Mouse (Mus musculus): ENCODE measurements around the gene Sf1. TPM values are rescaled to one million over a fixed set of nuclear protein-coding genes. Genes with fewer than 3 reads are reported as not detected.

The Sf1 gene
- polyA plus RNA-seq, 1 experiment from 2014 or later = 86.9 TPM

- no peak for ATAC-seq (ENCODE audit: insufficient number of reproducible peaks, insufficient read depth, low FRiP score, low read depth)
- H3K36me3 ChIP-seq (ENCODE audit: control insufficient read depth, insufficient read depth, low read length) = no peaks in the 10 kb centered on the region
- no peak overlapping the region for H3K4me3 ChIP-seq (ENCODE audit: control insufficient read depth in 1 of 2, insufficient read depth in 1 of 2, low read depth in 1 of 2, low read length in 2 of 2)
- H3K4me1 ChIP-seq (ENCODE audit: control insufficient read depth in 2 of 2, insufficient read depth in 2 of 2, low read length in 2 of 2) = peaks cover 5 to 18% of the 10 kb centered on the region in 2 experiments; a peak in 3 of 4 replicates
- H3K27me3 ChIP-seq (ENCODE audit: control insufficient read depth, insufficient read depth, low read length) = peaks cover 83% of the 10 kb centered on the region
- WGBS = 55% methylated on average over 8 of the region's 9 CpGs
- H3K4me2 ChIP-seq (ENCODE audit: low read length) = no peak overlapping the region
- no peak overlapping the region for H3K9ac ChIP-seq (ENCODE audit: low read length)
- H3K27ac ChIP-seq (replicated peaks in 1 of 2; ENCODE audit: control insufficient read depth in 1 of 2, insufficient read depth in 1 of 2, low read depth in 2 of 2, low read length in 2 of 2) = no peak overlapping the region
- H3K9me3 ChIP-seq (ENCODE audit: control insufficient read depth, low read length) = no peaks in the 10 kb centered on the region
These were observed 56.4 kb downstream of the Sf1 start for GRCm38 (mm10) chr19:6419805-6420310.

- H3K36me3 ChIP-seq (ENCODE audit: control insufficient read depth, insufficient read depth, low read length) = no peaks in the 10 kb centered on the region
- H3K9ac ChIP-seq (ENCODE audit: low read length) = no peak overlapping the region
- H3K9me3 ChIP-seq (ENCODE audit: control insufficient read depth, low read length) = no peaks in the 10 kb centered on the region
- no peak overlapping the region for H3K4me3 ChIP-seq (ENCODE audit: control insufficient read depth in 1 of 2, insufficient read depth in 1 of 2, low read depth in 1 of 2, low read length in 2 of 2)
- 57% methylated on average over 19 of the region's 19 CpGs for WGBS
- H3K4me2 ChIP-seq (ENCODE audit: low read length) = no peak overlapping the region
- no peak overlapping the region for H3K27ac ChIP-seq (replicated peaks in 1 of 2; ENCODE audit: control insufficient read depth in 1 of 2, insufficient read depth in 1 of 2, low read depth in 2 of 2, low read length in 2 of 2)
- H3K4me1 ChIP-seq (ENCODE audit: control insufficient read depth in 2 of 2, insufficient read depth in 2 of 2, low read length in 2 of 2) = peaks cover 5 to 13% of the 10 kb centered on the region in 2 experiments; a peak in 2 of 4 replicates
- no peak for ATAC-seq (ENCODE audit: insufficient number of reproducible peaks, insufficient read depth, low FRiP score, low read depth)
- peaks cover 91% of the 10 kb centered on the region for H3K27me3 ChIP-seq (ENCODE audit: control insufficient read depth, insufficient read depth, low read length)
These were observed 57.2 kb downstream of the Sf1 start for GRCm38 (mm10) chr19:6420481-6421210.

- peaks cover 3 to 9% of the 10 kb centered on the region in 2 experiments; a peak in 2 of 4 replicates for H3K4me1 ChIP-seq (ENCODE audit: control insufficient read depth in 2 of 2, insufficient read depth in 2 of 2, low read length in 2 of 2)
- no peaks in the 10 kb centered on the region for H3K9me3 ChIP-seq (ENCODE audit: control insufficient read depth, low read length)
- peaks cover 97% of the 10 kb centered on the region for H3K27me3 ChIP-seq (ENCODE audit: control insufficient read depth, insufficient read depth, low read length)
- no peak for ATAC-seq (ENCODE audit: insufficient number of reproducible peaks, insufficient read depth, low FRiP score, low read depth)
- WGBS = 62% methylated on average over 9 of the region's 9 CpGs
- H3K9ac ChIP-seq (ENCODE audit: low read length) = no peak overlapping the region
- H3K27ac ChIP-seq (replicated peaks in 1 of 2; ENCODE audit: control insufficient read depth in 1 of 2, insufficient read depth in 1 of 2, low read depth in 2 of 2, low read length in 2 of 2) = no peak overlapping the region
- no peak overlapping the region for H3K4me2 ChIP-seq (ENCODE audit: low read length)
- H3K4me3 ChIP-seq (ENCODE audit: control insufficient read depth in 1 of 2, insufficient read depth in 1 of 2, low read depth in 1 of 2, low read length in 2 of 2) = no peak overlapping the region
- no peaks in the 10 kb centered on the region for H3K36me3 ChIP-seq (ENCODE audit: control insufficient read depth, insufficient read depth, low read length)
These were observed 57.7 kb downstream of the Sf1 start for GRCm38 (mm10) chr19:6421211-6421590.

DNA sequence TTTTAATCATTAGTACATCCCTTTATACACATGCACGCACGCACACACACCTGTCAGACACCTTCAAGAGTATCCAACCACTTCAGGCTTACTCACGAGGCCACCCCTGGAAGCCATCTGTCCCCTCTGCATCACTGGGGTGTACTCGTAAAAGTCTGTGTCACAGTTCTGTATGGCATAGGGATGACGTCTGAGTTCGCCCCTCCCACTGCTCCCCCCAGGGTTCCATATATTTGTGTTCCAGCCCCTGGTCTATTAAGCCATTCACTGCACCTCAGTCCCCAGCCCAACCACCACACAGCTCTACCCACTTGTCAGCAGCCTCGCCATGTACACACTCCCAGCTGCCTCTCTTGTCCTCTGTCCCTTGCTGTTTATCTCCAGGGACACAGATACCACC is 58.5 kb downstream of the Sf1 start:
- ATAC-seq (ENCODE audit: insufficient number of reproducible peaks, insufficient read depth, low FRiP score, low read depth) = no peak
- 70% methylated on average over 7 of the region's 7 CpGs for WGBS

GRCm38 (mm10) chr19:6423241-6423640 is 59.8 kb downstream of the Sf1 start:
- no peaks in the 10 kb centered on the region for H3K36me3 ChIP-seq (ENCODE audit: control insufficient read depth, insufficient read depth, low read length)
- no peak for ATAC-seq (ENCODE audit: insufficient number of reproducible peaks, insufficient read depth, low FRiP score, low read depth)
- H3K27me3 ChIP-seq (ENCODE audit: control insufficient read depth, insufficient read depth, low read length) = peaks cover 100% of the 10 kb centered on the region
- WGBS = 82% methylated on average over 16 of the region's 16 CpGs
- no peaks in the 10 kb centered on the region for H3K9me3 ChIP-seq (ENCODE audit: control insufficient read depth, low read length)
- H3K9ac ChIP-seq (ENCODE audit: low read length) = no peak overlapping the region
- H3K4me1 ChIP-seq (ENCODE audit: control insufficient read depth in 2 of 2, insufficient read depth in 2 of 2, low read length in 2 of 2) = peaks cover 0 to 10% of the 10 kb centered on the region in 2 experiments; a peak in 3 of 4 replicates
- H3K4me3 ChIP-seq (ENCODE audit: control insufficient read depth in 1 of 2, insufficient read depth in 1 of 2, low read depth in 1 of 2, low read length in 2 of 2) = no peak overlapping the region
- H3K27ac ChIP-seq (replicated peaks in 1 of 2; ENCODE audit: control insufficient read depth in 1 of 2, insufficient read depth in 1 of 2, low read depth in 2 of 2, low read length in 2 of 2) = no peak overlapping the region
- no peak overlapping the region for H3K4me2 ChIP-seq (ENCODE audit: low read length)

More for the DNA sequence above, 58.5 kb downstream of the Sf1 start:
- Histone ChIP-seq H3K4me2 (ENCODE audit: low read length) (no peak overlapping the region), H3K27me3 (ENCODE audit: control insufficient read depth, insufficient read depth, low read length) (peaks cover 99% of the 10 kb centered on the region), H3K4me1 (ENCODE audit: control insufficient read depth in 2 of 2, insufficient read depth in 2 of 2, low read length in 2 of 2) (peaks cover 0 to 6% of the 10 kb centered on the region in 2 experiments; a peak in 2 of 4 replicates), H3K9ac (ENCODE audit: low read length) (no peak overlapping the region), H3K36me3 (ENCODE audit: control insufficient read depth, insufficient read depth, low read length) (no peaks in the 10 kb centered on the region), H3K27ac (replicated peaks in 1 of 2; ENCODE audit: control insufficient read depth in 1 of 2, insufficient read depth in 1 of 2, low read depth in 2 of 2, low read length in 2 of 2) (no peak overlapping the region), H3K9me3 (ENCODE audit: control insufficient read depth, low read length) (no peaks in the 10 kb centered on the region), H3K4me3 (ENCODE audit: control insufficient read depth in 1 of 2, insufficient read depth in 1 of 2, low read depth in 1 of 2, low read length in 2 of 2) (no peak overlapping the region)

- H3K4me3 ChIP-seq (ENCODE audit: control insufficient read depth in 1 of 2, insufficient read depth in 1 of 2, low read depth in 1 of 2, low read length in 2 of 2) = no peak overlapping the region
- 53% methylated on average over 8 of the region's 8 CpGs for WGBS
- ATAC-seq (ENCODE audit: insufficient number of reproducible peaks, insufficient read depth, low FRiP score, low read depth) = no peak
These were observed 60.8 kb downstream of the Sf1 start for GRCm38 (mm10) chr19:6424137-6424881.

GRCm38 (mm10) chr19:6425595-6425994 is 62.1 kb downstream of the Sf1 start:
- Histone ChIP-seq H3K27me3 (ENCODE audit: control insufficient read depth, insufficient read depth, low read length) (peaks cover 100% of the 10 kb centered on the region), H3K27ac (replicated peaks in 1 of 2; ENCODE audit: control insufficient read depth in 1 of 2, insufficient read depth in 1 of 2, low read depth in 2 of 2, low read length in 2 of 2) (no peak overlapping the region), H3K4me2 (ENCODE audit: low read length) (no peak overlapping the region), H3K4me3 (ENCODE audit: control insufficient read depth in 1 of 2, insufficient read depth in 1 of 2, low read depth in 1 of 2, low read length in 2 of 2) (no peak overlapping the region), H3K4me1 (ENCODE audit: control insufficient read depth in 2 of 2, insufficient read depth in 2 of 2, low read length in 2 of 2) (peaks cover 0 to 15% of the 10 kb centered on the region in 2 experiments; a peak in 3 of 4 replicates), H3K9me3 (ENCODE audit: control insufficient read depth, low read length) (no peaks in the 10 kb centered on the region), H3K36me3 (ENCODE audit: control insufficient read depth, insufficient read depth, low read length) (no peaks in the 10 kb centered on the region), H3K9ac (ENCODE audit: low read length) (no peak overlapping the region)
- 47% methylated on average over 5 of the region's 5 CpGs for WGBS
- ATAC-seq (ENCODE audit: insufficient number of reproducible peaks, insufficient read depth, low FRiP score, low read depth) = no peak

More at GRCm38 (mm10) chr19:6424137-6424881, 60.8 kb downstream of the Sf1 start:
- Histone ChIP-seq H3K9ac (ENCODE audit: low read length) (no peak overlapping the region), H3K4me1 (ENCODE audit: control insufficient read depth in 2 of 2, insufficient read depth in 2 of 2, low read length in 2 of 2) (peaks cover 0 to 15% of the 10 kb centered on the region in 2 experiments; a peak in 3 of 4 replicates), H3K4me2 (ENCODE audit: low read length) (no peak overlapping the region), H3K36me3 (ENCODE audit: control insufficient read depth, insufficient read depth, low read length) (no peaks in the 10 kb centered on the region), H3K27me3 (ENCODE audit: control insufficient read depth, insufficient read depth, low read length) (peaks cover 100% of the 10 kb centered on the region), H3K27ac (replicated peaks in 1 of 2; ENCODE audit: control insufficient read depth in 1 of 2, insufficient read depth in 1 of 2, low read depth in 2 of 2, low read length in 2 of 2) (no peak overlapping the region), H3K9me3 (ENCODE audit: control insufficient read depth, low read length) (no peaks in the 10 kb centered on the region)

All from heart, embryonic 14.5 days (tissue).